ENCODE assay signal across 9 mouse cellular contexts in the genomic region with DNA sequence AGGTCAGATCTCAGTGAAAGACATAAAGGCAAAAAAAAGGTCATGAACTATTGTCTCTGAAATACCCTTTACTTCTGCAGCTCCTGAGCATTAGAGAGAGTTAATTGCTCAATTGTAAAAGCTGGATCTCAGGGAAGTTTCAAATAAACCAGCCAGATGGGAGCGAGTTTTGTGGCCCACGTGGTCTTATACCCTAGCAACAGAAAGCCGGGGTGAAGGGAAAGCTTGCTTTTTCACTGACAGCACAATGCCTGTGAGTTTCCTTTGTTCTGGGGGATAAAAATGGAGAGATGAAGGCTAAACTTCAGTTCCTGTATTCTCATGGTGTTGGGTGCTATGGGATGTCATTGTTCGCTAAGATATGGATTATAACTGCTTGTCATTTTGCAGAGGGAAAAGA.
A peak's percentile ranks its signal among the peaks of the same experiment; 100 is the strongest.
DNase-seq lines count a peak whose midpoint lies in the region; ATAC-seq lines count a peak whose summit lies in the region.
"Had no signal": no experiment of that assay in that cellular context is flagged by ENCODE, and none has a peak within 500 bp of the region (broad histone marks: within the 10 kb centered on the region; RNA-seq: fewer than 3 reads in every experiment).

No protein-coding gene starts in this region.

- intact Hi-C loops in left cerebral cortex, postnatal 25 days (cut with DNase I), result no loop called here

- H3K27me3 ChIP-seq in hindbrain, embryonic 11.5 days (ENCODE audit: control insufficient read depth, insufficient read depth, low read length), result no peaks in the 10 kb centered on the region
- H3K27me3 ChIP-seq in liver, embryonic 11.5 days (replicated peaks; ENCODE audit: control insufficient read depth, insufficient read depth, low read length), result no peaks in the 10 kb centered on the region

- H3K4me3 ChIP-seq in hindbrain, embryonic 11.5 days (ENCODE audit: low read depth, low read length), result no peak overlapping the region
- no peak overlapping the region for H3K4me3 ChIP-seq in liver, embryonic 11.5 days (ENCODE audit: low read depth, low read length)

- H3K36me3 ChIP-seq in hindbrain, embryonic 11.5 days (ENCODE audit: control insufficient read depth, insufficient read depth, low read length), result no peaks in the 10 kb centered on the region
- H3K36me3 ChIP-seq in liver, embryonic 11.5 days (ENCODE audit: control insufficient read depth, insufficient read depth, low read length), result no peaks in the 10 kb centered on the region

- WGBS in hindbrain, embryonic 11.5 days, result 45% methylated on average over 4 of the region's 4 CpGs
- 73% methylated on average over 4 of the region's 4 CpGs for WGBS in liver, embryonic 11.5 days

- no peak for DNase-seq in frontal cortex, postnatal 25 days (ENCODE audit: low spot score in 2 of 2)
- peak; percentile 26 for DNase-seq in hindbrain, embryonic 11.5 days (ENCODE audit: low spot score)
- DNase-seq in left cerebral cortex, postnatal 25 days (ENCODE audit: low spot score in 2 of 2), result peak; percentile 39 to 44
- DNase-seq in right cerebral cortex, adult 2 months (ENCODE audit: low spot score in 2 of 2), result peak; percentile 35 to 59
- no peak for DNase-seq in cerebellum, postnatal 25 days
- no peak for DNase-seq in liver, embryonic 11.5 days (ENCODE audit: low spot score)
- no peak for DNase-seq in urinary bladder, postnatal 4 days (ENCODE audit: low spot score in 2 of 2)
- DNase-seq: heart, postnatal 36 days had no signal

- H3K27ac ChIP-seq in hindbrain, embryonic 11.5 days (ENCODE audit: low read depth, low read length), result no peak overlapping the region
- no peak overlapping the region for H3K27ac ChIP-seq in liver, embryonic 11.5 days (ENCODE audit: low read depth, low read length)

- H3K9me3 ChIP-seq in hindbrain, embryonic 11.5 days (ENCODE audit: control insufficient read depth, low read length), result no peaks in the 10 kb centered on the region
- H3K9me3 ChIP-seq in liver, embryonic 11.5 days (ENCODE audit: control insufficient read depth, low read length), result no peaks in the 10 kb centered on the region

- ATAC-seq in frontal cortex, adult (ENCODE audit: low TSS enrichment), result peak; percentile 34; the same call in 1 of the 2 replicates
- peak; percentile 47; the same call in 1 of the 2 replicates for ATAC-seq in hindbrain, embryonic 11.5 days (ENCODE audit: low FRiP score)
- ATAC-seq in liver, embryonic 11.5 days (replicated peaks; ENCODE audit: low FRiP score), result no peak

- no peak overlapping the region for H3K9ac ChIP-seq in hindbrain, embryonic 11.5 days (ENCODE audit: low read depth, low read length)
- no peak overlapping the region for H3K9ac ChIP-seq in liver, embryonic 11.5 days (ENCODE audit: low read depth, low read length)

- H3K4me2 ChIP-seq in hindbrain, embryonic 11.5 days (replicated peaks; ENCODE audit: low read depth, low read length), result no peak overlapping the region
- no peak overlapping the region for H3K4me2 ChIP-seq in liver, embryonic 11.5 days

- H3K4me1 ChIP-seq in hindbrain, embryonic 11.5 days (replicated peaks; ENCODE audit: control insufficient read depth, insufficient read depth, low read length), result 0 out of 2 replicates have a peak, but pooled peaks cover 2% of the 10 kb centered on the region
- H3K4me1 ChIP-seq in liver, embryonic 11.5 days (replicated peaks; ENCODE audit: control insufficient read depth, insufficient read depth, low read length), result no peaks in the 10 kb centered on the region

Comparison
In these comparisons a context has a peak if more than half of its experiments do, and no peak if none do; other contexts are left out.
1. DNase-seq: peak in hindbrain, embryonic 11.5 days (single experiment), left cerebral cortex, postnatal 25 days (2 of 2) and right cerebral cortex, adult 2 months (2 of 2); none in frontal cortex, postnatal 25 days (0 of 2), cerebellum, postnatal 25 days (0 of 2), liver, embryonic 11.5 days (single experiment) and urinary bladder, postnatal 4 days (0 of 2).